Mouse (Mus musculus): Measurements from ENCODE around the gene H2-K1. TPM values are rescaled to one million over a fixed set of nuclear protein-coding genes. Genes with fewer than 3 reads are reported as not detected.
"Not testable (repeated sequence)": the region's sequence is repeated elsewhere in the genome, so short reads cannot be mapped to it uniquely, and the experiment has no call there.

The H2-K1 gene
- polyA plus RNA-seq, 1 experiment from 2014 or later: 18.3 TPM

- 75% methylated on average over 3 of the region's 3 CpGs for WGBS
Measured at GRCm38 (mm10) chr17:33953310-33953709, 46.8 kb downstream of the H2-K1 start.

GRCm38 (mm10) chr17:33952879-33953278 is 47.3 kb downstream of the H2-K1 start:
- Histone ChIP-seq H3K27me3 (replicated peaks) (no peaks in the 10 kb centered on the region), H3K4me1 (replicated peaks) (peaks cover 56% of the 10 kb centered on the region), H3K36me3 (peaks cover 52% of the 10 kb centered on the region), H3K27ac (ENCODE audit: poor library complexity, severe bottlenecking) (no peak overlapping the region), H3K9ac (peak overlapping the region; percentile 51), H3K4me3 (no peak overlapping the region), H3K4me2 (peak overlapping the region; percentile 91), H3K9me3 (replicated peaks) (no peaks in the 10 kb centered on the region)
- WGBS: 84% methylated on average over 4 of the region's 4 CpGs
- no peak for ATAC-seq (ENCODE audit: insufficient number of reproducible peaks, low FRiP score)

More at GRCm38 (mm10) chr17:33953310-33953709, 46.8 kb downstream of the H2-K1 start:
- peak overlapping the region; percentile 91; the same call in 1 of the 2 replicates for H3K4me2 ChIP-seq
- no peak for ATAC-seq (ENCODE audit: insufficient number of reproducible peaks, low FRiP score)
- H3K9me3 ChIP-seq (replicated peaks): no peaks in the 10 kb centered on the region
- H3K4me1 ChIP-seq (replicated peaks): peaks cover 56% of the 10 kb centered on the region
- peak overlapping the region; percentile 97; the same call in 1 of the 2 replicates for H3K9ac ChIP-seq
- H3K36me3 ChIP-seq: peaks cover 54% of the 10 kb centered on the region
- no peaks in the 10 kb centered on the region for H3K27me3 ChIP-seq (replicated peaks)
- 0 out of 2 replicates have a peak overlapping the region, but pooled peaks have one; percentile 4 for H3K4me3 ChIP-seq
- H3K27ac ChIP-seq (ENCODE audit: poor library complexity, severe bottlenecking): no peak overlapping the region

GRCm38 (mm10) chr17:33952015-33952414 is 48.1 kb downstream of the H2-K1 start:
- Histone ChIP-seq H3K4me1 (replicated peaks) (peaks cover 56% of the 10 kb centered on the region), H3K4me2 (peak overlapping the region; percentile 91), H3K36me3 (peaks cover 54% of the 10 kb centered on the region), H3K4me3 (peak overlapping the region; percentile 55; the same call in 1 of the 2 replicates), H3K27ac (ENCODE audit: poor library complexity, severe bottlenecking) (peak overlapping the region; percentile 88; the same call in 1 of the 2 replicates), H3K9ac (peak overlapping the region; percentile 71)
- not testable (repeated sequence) for ATAC-seq (ENCODE audit: insufficient number of reproducible peaks, low FRiP score); H3K27me3 ChIP-seq (replicated peaks); H3K9me3 ChIP-seq (replicated peaks)
- 70% methylated on average over 13 of the region's 13 CpGs for WGBS

- ATAC-seq (ENCODE audit: insufficient number of reproducible peaks, low FRiP score): peak; percentile 71
- H3K4me2 ChIP-seq: peak within 1 kb of the TSS; percentile 91
- H3K27me3 ChIP-seq (replicated peaks): no peaks in the 10 kb centered on the region
- H3K27ac ChIP-seq (ENCODE audit: poor library complexity, severe bottlenecking): peak within 1 kb of the TSS; percentile 88
- no peaks in the 10 kb centered on the region for H3K9me3 ChIP-seq (replicated peaks)
- H3K36me3 ChIP-seq: peaks cover 57% of the 10 kb centered on the region
- peak within 1 kb of the TSS; percentile 71 for H3K9ac ChIP-seq
- H3K4me3 ChIP-seq: peak within 1 kb of the TSS; percentile 55
- WGBS: under 1% methylated on average over 45 of the region's 45 CpGs
- peaks cover 51% of the 10 kb centered on the region for H3K4me1 ChIP-seq (replicated peaks)
Measured at GRCm38 (mm10) chr17:33951021-33951946, 48.9 kb downstream of the H2-K1 start, which contains the start of gene B3galt4. B3galt4 (minus strand) TSS chr17:33951488.

GRCm38 (mm10) chr17:33950131-33950625 is 50.0 kb downstream of the H2-K1 start:
- peak overlapping the region; percentile 91 for H3K4me2 ChIP-seq
- no peak for ATAC-seq (ENCODE audit: insufficient number of reproducible peaks, low FRiP score)
- peak overlapping the region; percentile 71 for H3K9ac ChIP-seq
- peaks cover 67% of the 10 kb centered on the region for H3K36me3 ChIP-seq
- H3K4me3 ChIP-seq: peak overlapping the region; percentile 55
- H3K4me1 ChIP-seq (replicated peaks): peaks cover 51% of the 10 kb centered on the region
- whole genome bisulfite sequencing: 74% methylated on average over 10 of the region's 10 CpGs
- no peaks in the 10 kb centered on the region for H3K27me3 ChIP-seq (replicated peaks)
- no peaks in the 10 kb centered on the region for H3K9me3 ChIP-seq (replicated peaks)
- peak overlapping the region; percentile 88; the same call in 1 of the 2 replicates for H3K27ac ChIP-seq (ENCODE audit: poor library complexity, severe bottlenecking)

- no peak overlapping the region for H3K27ac ChIP-seq (ENCODE audit: poor library complexity, severe bottlenecking)
- no peak overlapping the region for H3K9ac ChIP-seq
- no peak overlapping the region for H3K4me2 ChIP-seq
- 87% methylated on average over 19 of the region's 19 CpGs for WGBS
- no peaks in the 10 kb centered on the region for H3K27me3 ChIP-seq (replicated peaks)
- H3K36me3 ChIP-seq: peaks cover 71% of the 10 kb centered on the region
- peaks cover 44% of the 10 kb centered on the region for H3K4me1 ChIP-seq (replicated peaks)
- H3K4me3 ChIP-seq: no peak overlapping the region
- no peak for ATAC-seq (ENCODE audit: insufficient number of reproducible peaks, low FRiP score)
- H3K9me3 ChIP-seq (replicated peaks): no peaks in the 10 kb centered on the region
Measured at GRCm38 (mm10) chr17:33948905-33949537, 51.1 kb downstream of the H2-K1 start.

- Histone ChIP-seq H3K9ac (no peak overlapping the region), H3K27ac (ENCODE audit: poor library complexity, severe bottlenecking) (no peak overlapping the region), H3K9me3 (replicated peaks) (no peaks in the 10 kb centered on the region), H3K27me3 (replicated peaks) (no peaks in the 10 kb centered on the region), H3K4me2 (no peak overlapping the region), H3K4me1 (replicated peaks) (peaks cover 36% of the 10 kb centered on the region), H3K36me3 (peaks cover 70% of the 10 kb centered on the region), H3K4me3 (no peak overlapping the region)
- no peak for ATAC-seq (ENCODE audit: insufficient number of reproducible peaks, low FRiP score)
- WGBS: 90% methylated on average over 22 of the region's 22 CpGs
Measured at GRCm38 (mm10) chr17:33948090-33948904, 51.9 kb downstream of the H2-K1 start.

GRCm38 (mm10) chr17:33947430-33948089 is 52.6 kb downstream of the H2-K1 start:
- no peak overlapping the region for H3K27ac ChIP-seq (ENCODE audit: poor library complexity, severe bottlenecking)
- H3K4me2 ChIP-seq: no peak overlapping the region
- H3K9me3 ChIP-seq (replicated peaks): no peaks in the 10 kb centered on the region
- peaks cover 29% of the 10 kb centered on the region for H3K4me1 ChIP-seq (replicated peaks)
- WGBS: 86% methylated on average over 10 of the region's 10 CpGs
- H3K4me3 ChIP-seq: no peak overlapping the region
- no peak for ATAC-seq (ENCODE audit: insufficient number of reproducible peaks, low FRiP score)
- no peaks in the 10 kb centered on the region for H3K27me3 ChIP-seq (replicated peaks)
- no peak overlapping the region for H3K9ac ChIP-seq
- peaks cover 68% of the 10 kb centered on the region for H3K36me3 ChIP-seq
